Mouse (Mus musculus) liver, embryonic 13.5 days (tissue): ENCODE data around the gene Bak1. TPM values are rescaled to one million over a fixed set of nuclear protein-coding genes. Genes with fewer than 3 reads are reported as not detected.
A peak's percentile ranks its signal among the peaks of the same experiment; 100 is the strongest.
"Not testable (repeated sequence)": the region's sequence is repeated elsewhere in the genome, so short reads cannot be mapped to it uniquely, and the experiment has no call there.

Experiments
- ATAC-seq: fragments of 200-750 bp; cut with Nextera tagmentation; 2 replicates; pipeline ENCODE4 v1.8.0; 2017; ENCODE audit warnings: low read depth, mild to moderate bottlenecking, moderate number of reproducible peaks, moderate library complexity
- DNase-seq: peaks from one replicate; pipeline ENCODE4 v3.0.0; 2022
- H3K27ac ChIP-seq: fragments of 300-500 bp; sonication (generic); 2 replicates; pipeline ENCODE4 v1.5.1; 2015; ENCODE audit warnings: moderate library complexity, mild to moderate bottlenecking, inconsistent platforms
- H3K27me3 ChIP-seq: fragments of 300-500 bp; sonication (generic); 2 replicates; pipeline ENCODE4 v1.6.1; 2015; ENCODE audit warnings: mild to moderate bottlenecking, inconsistent platforms
- H3K36me3 ChIP-seq: fragments of 300-500 bp; sonication (generic); 2 replicates; pipeline ENCODE4 v1.6.1; 2015; ENCODE audit warnings: mild to moderate bottlenecking, inconsistent platforms
- H3K4me1 ChIP-seq: fragments of 300-500 bp; sonication (generic); replicated peaks from 2 replicates; pipeline ENCODE4 v1.6.1; 2015; ENCODE audit warnings: inconsistent platforms
- H3K4me2 ChIP-seq: fragments of 300-500 bp; sonication (generic); 2 replicates; pipeline ENCODE4 v1.6.1; 2015; ENCODE audit warnings: inconsistent platforms, mild to moderate bottlenecking, moderate library complexity
- H3K4me3 ChIP-seq: fragments of 300-500 bp; sonication (generic); replicated peaks from 2 replicates; pipeline ENCODE4 v1.5.1; 2015; ENCODE audit warnings: mild to moderate bottlenecking, inconsistent platforms
- H3K9ac ChIP-seq: fragments of 300-500 bp; sonication (generic); 2 replicates; pipeline ENCODE4 v1.6.1; 2015; ENCODE audit warnings: mild to moderate bottlenecking, inconsistent platforms
- H3K9me3 ChIP-seq: fragments of 300-500 bp; sonication (generic); replicated peaks from 2 replicates; pipeline ENCODE4 v1.6.1; 2016; ENCODE audit warnings: inconsistent platforms
- WGBS: fragments of 180-500 bp; shearing (Covaris S2); methylation state at CpG from one replicate; pipeline ENCODE4 v1.1.7; 2015; ENCODE audit not compliant: insufficient replicate concordance; 5-methylcytosine and 5-hydroxymethylcytosine counted together
- polyA plus RNA-seq: library from polyadenylated mRNA; unstranded; fragments of >200 nt; fragmentation: Nextera tagmentation; extraction: Ambion mirVana; gene quantifications from 2 replicates; pipeline ENCODE4 v1.2.1, GENCODE M21; 2015

The Bak1 gene
- polyA plus RNA-seq, 1 experiment from 2014 or later, result 2.4 TPM

DNA sequence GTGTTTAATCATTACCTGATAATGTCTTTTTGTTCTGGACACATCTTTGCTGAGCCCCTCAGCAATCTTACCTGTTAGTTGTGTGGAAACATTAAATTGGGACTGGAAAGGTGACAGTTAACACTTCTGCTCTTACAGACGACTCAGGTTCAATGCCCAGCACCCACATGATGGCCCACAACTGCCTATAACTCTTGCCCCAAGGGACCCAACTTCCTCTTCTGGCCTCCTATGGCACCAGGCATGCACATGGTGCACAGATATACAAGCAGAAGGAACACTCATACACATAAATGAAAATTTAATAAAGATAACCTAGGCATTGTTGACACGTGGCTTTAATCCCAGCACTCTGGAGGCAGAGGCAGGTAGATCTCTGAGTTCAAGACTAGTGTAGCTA lies 49.4 kb downstream of the Bak1 start:
- peaks cover 61% of the 10 kb centered on the region for H3K36me3 ChIP-seq
- H3K9ac ChIP-seq, result no peak overlapping the region
- H3K27ac ChIP-seq, result no peak overlapping the region
- 51% methylated on average over 2 of the region's 2 CpGs for WGBS
- DNase-seq (no peak), ATAC-seq (no peak)
- H3K9me3 ChIP-seq, result no peaks in the 10 kb centered on the region
- H3K4me2 ChIP-seq, result no peak overlapping the region
- H3K4me1 ChIP-seq, result peaks cover 30% of the 10 kb centered on the region
- no peak overlapping the region for H3K4me3 ChIP-seq
- H3K27me3 ChIP-seq, result no peaks in the 10 kb centered on the region

- not testable (repeated sequence) for H3K9ac ChIP-seq, ATAC-seq, H3K4me2 ChIP-seq, H3K27ac ChIP-seq, H3K9me3 ChIP-seq, H3K4me3 ChIP-seq, H3K27me3 ChIP-seq, DNase-seq
- Histone ChIP-seq H3K36me3 (peaks cover 62% of the 10 kb centered on the region), H3K4me1 (peaks cover 44% of the 10 kb centered on the region)
- 78% methylated on average over 6 of the region's 6 CpGs for WGBS
These were observed 51.5 kb downstream of the Bak1 start for GRCm38 (mm10) chr17:26977354-26977753.

DNA sequence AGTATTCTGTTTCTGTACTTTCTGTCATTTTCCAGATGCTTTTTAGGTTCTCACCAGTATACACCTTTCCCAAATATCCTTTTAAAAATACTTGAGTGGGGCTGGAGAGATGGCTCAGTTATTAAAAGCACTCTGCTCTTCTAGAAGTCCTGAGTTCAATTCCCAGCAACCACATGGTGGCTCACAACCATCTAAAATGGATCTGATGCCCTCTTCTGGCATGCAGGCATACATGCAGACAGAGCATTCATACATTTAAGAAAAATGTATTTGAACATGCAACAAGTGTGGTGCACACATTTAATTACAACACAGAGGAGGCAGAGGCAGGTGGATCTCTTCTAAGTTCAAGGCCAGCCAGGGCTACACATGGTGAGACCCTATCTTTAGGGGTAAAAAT lies 53.4 kb downstream of the Bak1 start:
- Histone ChIP-seq H3K4me2 (no peak overlapping the region), H3K4me1 (peaks cover 58% of the 10 kb centered on the region), H3K9me3 (no peaks in the 10 kb centered on the region), H3K4me3 (no peak overlapping the region), H3K27me3 (no peaks in the 10 kb centered on the region), H3K36me3 (peaks cover 56% of the 10 kb centered on the region), H3K9ac (no peak overlapping the region), H3K27ac (no peak overlapping the region)
- ATAC-seq, result no peak
- DNase-seq, result no peak

DNA sequence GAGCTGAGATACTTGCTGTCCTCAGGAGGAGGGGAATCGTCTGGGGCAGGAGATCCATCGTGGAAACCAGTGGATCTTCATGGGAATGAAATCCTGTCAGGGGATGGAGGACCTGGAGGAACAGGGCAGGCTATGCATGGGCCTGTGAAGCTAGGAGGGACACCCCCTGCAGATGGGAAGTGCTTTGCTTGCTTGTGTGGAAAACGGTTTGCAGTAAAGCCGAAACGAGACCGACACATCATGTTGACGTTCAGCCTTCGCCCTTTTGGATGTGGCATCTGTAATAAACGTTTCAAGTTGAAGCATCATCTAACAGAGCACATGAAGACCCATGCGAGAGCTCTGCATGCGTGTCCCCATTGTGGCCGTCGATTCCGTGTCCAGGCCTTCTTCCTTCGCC lies 54.3 kb downstream of the Bak1 start:
- ATAC-seq (no peak), DNase-seq (no peak)
- H3K9me3 ChIP-seq, result no peaks in the 10 kb centered on the region
- 0 out of 2 replicates have a peak overlapping the region, but pooled peaks have one; percentile 3 for H3K27ac ChIP-seq
- H3K9ac ChIP-seq, result 0 out of 2 replicates have a peak overlapping the region, but pooled peaks have one; percentile 84
- peak overlapping the region; percentile 86 for H3K4me3 ChIP-seq
- peak overlapping the region; percentile 95 for H3K4me2 ChIP-seq
- H3K27me3 ChIP-seq, result no peaks in the 10 kb centered on the region
- WGBS, result 84% methylated on average over 15 of the region's 15 CpGs
- H3K36me3 ChIP-seq, result peaks cover 50% of the 10 kb centered on the region
- peaks cover 61% of the 10 kb centered on the region for H3K4me1 ChIP-seq

DNA sequence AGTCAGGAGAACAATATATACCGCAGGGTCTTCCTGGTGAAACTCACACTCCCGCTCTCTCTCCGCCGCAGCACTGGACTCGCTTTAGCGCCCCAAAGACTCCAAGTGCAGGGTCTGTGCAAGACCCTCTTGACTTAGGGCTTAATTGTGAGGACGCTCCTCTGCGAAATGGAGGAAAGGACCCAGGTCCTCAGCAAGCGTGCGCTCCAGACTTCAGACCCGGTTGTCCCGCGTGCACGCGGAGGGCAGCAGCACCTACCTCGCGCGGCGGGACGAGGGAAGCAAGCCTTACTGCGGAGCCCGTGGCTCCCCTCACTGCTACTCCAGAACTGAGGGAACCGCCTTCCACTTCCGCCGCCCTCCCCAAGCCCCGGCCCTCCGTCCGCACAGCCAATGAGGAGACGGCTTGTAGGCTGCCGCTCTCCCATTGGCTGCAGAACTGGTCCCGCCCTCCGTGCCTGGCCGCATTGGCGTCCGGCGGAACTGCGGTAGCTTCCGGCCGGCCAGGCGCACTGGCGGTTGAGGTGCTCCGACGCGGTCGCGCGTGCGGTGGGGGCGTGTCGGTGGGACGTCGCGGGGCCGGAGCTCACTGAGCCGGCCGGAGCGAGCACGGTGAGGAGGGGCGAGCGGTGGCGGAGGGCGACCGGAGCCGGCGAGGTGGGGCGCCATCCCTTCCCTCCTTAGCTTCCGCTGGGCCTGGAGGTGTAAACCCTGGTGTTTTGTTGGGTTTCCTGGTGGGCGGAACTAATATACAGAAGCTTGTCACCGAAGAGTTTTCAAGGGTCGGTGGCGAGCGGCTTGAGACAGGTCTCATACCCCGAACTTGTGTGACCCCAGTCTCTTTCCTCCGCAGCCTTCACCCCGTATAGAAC lies 55.9 kb downstream of the Bak1 start, which contains the start of gene Zbtb9:
Gene Zbtb9, plus strand, starts transcription at position 465 of the 872 bp plus-strand sequence.
- DNase-seq (peak; percentile 96), ATAC-seq (peak; percentile 99)
- no peaks in the 10 kb centered on the region for H3K9me3 ChIP-seq
- H3K27ac ChIP-seq, result peak within 1 kb of the TSS; percentile 84
- peak within 1 kb of the TSS; percentile 95 for H3K4me2 ChIP-seq
- H3K4me3 ChIP-seq, result peak within 1 kb of the TSS; percentile 86
- peak within 1 kb of the TSS; percentile 89 for H3K9ac ChIP-seq
- WGBS, result under 1% methylated on average over 75 of the region's 75 CpGs
- H3K36me3 ChIP-seq, result peaks cover 35% of the 10 kb centered on the region
- H3K27me3 ChIP-seq, result no peaks in the 10 kb centered on the region
- peaks cover 61% of the 10 kb centered on the region for H3K4me1 ChIP-seq

GRCm38 (mm10) chr17:26972107-26972506 lies 56.7 kb downstream of the Bak1 start:
- H3K36me3 ChIP-seq, result peaks cover 28% of the 10 kb centered on the region
- H3K4me3 ChIP-seq, result peak overlapping the region; percentile 86
- ATAC-seq, result no peak
- no peaks in the 10 kb centered on the region for H3K27me3 ChIP-seq
- DNase-seq, result no peak
- H3K4me1 ChIP-seq, result peaks cover 61% of the 10 kb centered on the region
- H3K9me3 ChIP-seq, result no peaks in the 10 kb centered on the region
- 2% methylated on average over 3 of the region's 3 CpGs for WGBS
- H3K4me2 ChIP-seq, result peak overlapping the region; percentile 95
- peak overlapping the region; percentile 89 for H3K9ac ChIP-seq
- peak overlapping the region; percentile 84 for H3K27ac ChIP-seq

DNA sequence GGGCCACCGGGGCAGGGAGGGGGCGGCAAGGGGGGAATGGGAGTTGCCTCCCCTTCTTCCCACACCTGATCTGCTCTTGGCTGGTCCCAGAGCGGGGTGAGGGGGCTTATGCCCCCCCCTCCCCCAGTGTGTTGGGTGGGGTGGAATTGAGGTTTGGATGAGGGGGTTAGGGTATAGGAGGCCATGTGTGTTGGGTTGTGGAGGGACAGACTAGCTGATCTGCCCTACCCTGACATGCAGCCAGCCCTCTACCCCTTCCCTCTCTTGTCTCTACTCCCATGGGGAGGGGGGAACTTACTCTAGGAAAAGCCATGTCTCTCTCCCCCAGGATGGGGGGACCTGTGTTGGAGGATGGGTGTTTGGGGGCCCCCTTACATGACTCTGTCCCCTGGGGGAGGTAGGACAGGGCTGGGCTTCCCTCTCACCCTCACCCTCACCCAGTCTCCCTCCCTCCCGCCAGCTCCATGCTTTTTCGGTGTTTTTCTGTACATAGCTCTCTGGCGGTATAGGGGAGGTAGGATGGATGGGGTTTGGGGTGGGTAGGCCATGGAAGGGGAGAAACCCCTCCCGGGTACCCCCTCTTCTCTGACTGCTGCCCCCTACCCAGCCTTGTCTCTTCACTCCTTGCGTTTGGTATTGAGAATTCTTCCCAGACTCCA lies 57.4 kb downstream of the Bak1 start:
- H3K9me3 ChIP-seq, result no peaks in the 10 kb centered on the region
- 62% methylated on average over 8 of the region's 8 CpGs for WGBS
- peak overlapping the region; percentile 89; the same call in 1 of the 2 replicates for H3K9ac ChIP-seq
- H3K4me3 ChIP-seq, result peak overlapping the region; percentile 86
- peaks cover 21% of the 10 kb centered on the region for H3K36me3 ChIP-seq
- peaks cover 56% of the 10 kb centered on the region for H3K4me1 ChIP-seq
- DNase-seq, result no peak
- H3K27me3 ChIP-seq, result no peaks in the 10 kb centered on the region
- ATAC-seq, result no peak
- H3K4me2 ChIP-seq, result peak overlapping the region; percentile 95
- no peak overlapping the region for H3K27ac ChIP-seq

DNA sequence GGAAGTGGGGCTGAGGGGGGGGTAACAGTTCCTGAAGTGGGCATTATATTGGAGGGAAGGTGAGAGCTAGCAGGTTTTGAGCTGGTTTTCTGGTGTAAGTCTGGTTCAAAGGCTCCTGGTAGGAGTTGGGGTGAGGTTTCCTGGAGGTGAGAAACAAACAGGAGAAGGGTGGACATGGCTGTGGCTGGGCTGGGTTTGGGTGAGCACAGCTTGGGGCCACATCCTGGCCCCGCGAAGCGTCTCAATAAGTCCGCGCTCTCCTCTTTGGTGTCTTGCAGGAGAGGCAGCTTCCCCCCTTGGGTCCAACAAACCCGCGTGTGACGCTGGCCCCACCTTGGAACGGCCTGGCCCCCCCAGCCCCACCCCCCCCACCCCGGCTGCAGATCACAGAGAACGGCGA lies 58.6 kb downstream of the Bak1 start:
- DNase-seq (no peak), ATAC-seq (no peak)
- H3K4me1 ChIP-seq, result peaks cover 44% of the 10 kb centered on the region
- no peak overlapping the region for H3K27ac ChIP-seq
- WGBS, result 56% methylated on average over 12 of the region's 12 CpGs
- H3K36me3 ChIP-seq, result peaks cover 9% of the 10 kb centered on the region
- no peak overlapping the region for H3K9ac ChIP-seq
- no peak overlapping the region for H3K4me2 ChIP-seq
- H3K4me3 ChIP-seq, result no peak overlapping the region
- H3K27me3 ChIP-seq, result no peaks in the 10 kb centered on the region
- no peaks in the 10 kb centered on the region for H3K9me3 ChIP-seq

Other genes with a start within 250 kb of the Bak1 start
- gene Bnip1, start 247.9 kb downstream of the Bak1 start, polyA plus RNA-seq, result 26.9 and 28.6 TPM in 2 replicates
- 0.90 TPM in 1 of 2 replicates, not detected in the other for gene Nkx2-5, start 184.0 kb downstream of the Bak1 start, polyA plus RNA-seq
- gene Kifc5b, start 111.9 kb downstream of the Bak1 start, polyA plus RNA-seq, result 4.7 and 5.2 TPM in 2 replicates
- 1.4 and 1.6 TPM in 2 replicates for gene Phf1, start 96.0 kb downstream of the Bak1 start, polyA plus RNA-seq
- gene Cuta, start 89.4 kb downstream of the Bak1 start, polyA plus RNA-seq, result 111 and 118 TPM in 2 replicates
- gene Syngap1, start 87.8 kb downstream of the Bak1 start, polyA plus RNA-seq, result 0.25 and 0.44 TPM in 2 replicates
- gene Zbtb9, start 55.8 kb downstream of the Bak1 start, polyA plus RNA-seq, result 6.3 and 7.0 TPM in 2 replicates
- gene Itpr3, start 28.3 kb upstream of the Bak1 start, polyA plus RNA-seq, result 0.48 and 0.56 TPM in 2 replicates
- 211 and 216 TPM in 2 replicates for gene Uqcc2, start 104.9 kb upstream of the Bak1 start, polyA plus RNA-seq
- 0.06 TPM in 1 of 2 replicates, not detected in the other for gene Ip6k3, start 138.8 kb upstream of the Bak1 start, polyA plus RNA-seq
- gene Lemd2, start 175.5 kb upstream of the Bak1 start, polyA plus RNA-seq, result 3.0 and 4.6 TPM in 2 replicates